Mouse (Mus musculus) left cerebral cortex, postnatal 10 days (tissue): ENCODE results near the gene Cbfa2t3. TPM values are rescaled to one million over a fixed set of nuclear protein-coding genes. Genes with fewer than 3 reads are reported as not detected.
"Not testable (repeated sequence)": the region's sequence is repeated elsewhere in the genome, so short reads cannot be mapped to it uniquely, and the experiment has no call there.

Experiments used
- DNase-seq, 2 experiments: peaks; one replicate each; pipeline ENCODE4 v3.0.0; 2021 to 2022; ENCODE audit warnings: low spot score in 2 of 2, mixed read lengths in 1 of 2; ENCODE audit errors: extremely low spot score in 1 of 2
- intact Hi-C: fragments of 180-260 bp; cut with DNase I; formaldehyde crosslinking; loops from one replicate; pipeline ENCODE4 v1.15.1; 2025
- total RNA-seq, 2 experiments: library from RNA; stranded (reverse); gene quantifications; 2 replicates each; pipeline ENCODE4 v1.2.3; 2021

Gene Cbfa2t3
- total RNA-seq, 2 experiments from 2014 or later, result 17.8 to 18.8 TPM

GRCm38 (mm10) chr8:122656056-122656999, 42.6 kb downstream of the Cbfa2t3 start:
- intact Hi-C loops, result no loop called here
- DNase-seq, result no peak

DNA sequence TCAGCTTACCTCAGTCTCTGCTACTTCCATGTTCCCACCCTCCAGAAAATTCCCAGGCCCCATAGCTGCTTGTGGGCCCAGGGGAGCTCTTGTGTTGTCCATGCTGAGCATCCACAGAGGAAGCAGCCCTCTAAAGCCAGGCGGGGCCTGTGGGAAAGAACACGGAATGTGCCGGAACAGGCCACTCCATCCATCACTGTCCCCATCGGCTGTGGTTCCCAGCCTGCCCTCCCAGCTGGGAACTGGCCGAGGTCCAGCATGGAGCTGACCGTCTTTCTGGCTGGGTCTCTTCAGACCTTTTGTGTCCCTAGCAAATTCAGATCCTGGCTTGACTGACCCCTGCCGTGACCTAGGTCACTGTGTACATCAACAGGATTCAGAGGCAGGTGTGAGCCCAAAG, 44.1 kb downstream of the Cbfa2t3 start:
- peak in 1 of 2 experiments; percentile 75 for DNase-seq
- intact Hi-C loops, result no loop called here

- intact Hi-C loops, result no loop called here
- no peak for DNase-seq
Observed at GRCm38 (mm10) chr8:122652643-122653042, 46.3 kb downstream of the Cbfa2t3 start.

DNA sequence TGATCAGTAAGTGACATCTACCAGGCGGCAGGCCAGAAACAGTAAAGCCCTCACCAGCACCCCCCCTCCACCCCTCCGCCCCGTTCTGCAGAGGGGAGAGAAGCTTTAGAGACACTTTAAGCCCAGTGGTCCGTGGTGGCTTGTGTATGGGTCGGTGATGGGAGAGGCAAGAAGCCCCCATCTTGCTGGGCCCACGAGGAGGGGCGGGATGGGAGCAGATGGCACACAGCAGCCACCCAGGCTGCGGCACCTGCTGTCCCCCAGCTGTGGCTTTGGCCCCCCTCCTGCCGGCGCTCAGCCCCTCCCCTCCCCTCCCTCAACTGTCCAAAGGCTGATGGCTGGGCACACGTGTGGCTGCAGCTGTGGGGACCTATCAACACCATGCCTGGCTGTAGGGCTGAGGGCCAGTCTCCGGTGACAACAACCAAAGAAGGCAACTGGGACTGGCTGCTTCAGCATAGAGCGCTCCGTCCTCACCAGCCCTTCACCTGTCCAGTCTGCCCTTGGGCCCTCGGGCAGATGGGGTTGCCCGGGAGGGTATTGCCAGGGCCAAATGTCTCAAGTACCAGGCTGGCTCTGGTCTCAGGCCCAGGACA, 47.5 kb downstream of the Cbfa2t3 start:
- intact Hi-C loops, result no loop called here
- DNase-seq, result no peak

GRCm38 (mm10) chr8:122648192-122648970, 50.5 kb downstream of the Cbfa2t3 start:
- intact Hi-C loops, result no loop called here
- DNase-seq, result no peak

GRCm38 (mm10) chr8:122646337-122646736, 52.6 kb downstream of the Cbfa2t3 start:
- intact Hi-C loops, result no loop called here
- DNase-seq, result no peak

DNA sequence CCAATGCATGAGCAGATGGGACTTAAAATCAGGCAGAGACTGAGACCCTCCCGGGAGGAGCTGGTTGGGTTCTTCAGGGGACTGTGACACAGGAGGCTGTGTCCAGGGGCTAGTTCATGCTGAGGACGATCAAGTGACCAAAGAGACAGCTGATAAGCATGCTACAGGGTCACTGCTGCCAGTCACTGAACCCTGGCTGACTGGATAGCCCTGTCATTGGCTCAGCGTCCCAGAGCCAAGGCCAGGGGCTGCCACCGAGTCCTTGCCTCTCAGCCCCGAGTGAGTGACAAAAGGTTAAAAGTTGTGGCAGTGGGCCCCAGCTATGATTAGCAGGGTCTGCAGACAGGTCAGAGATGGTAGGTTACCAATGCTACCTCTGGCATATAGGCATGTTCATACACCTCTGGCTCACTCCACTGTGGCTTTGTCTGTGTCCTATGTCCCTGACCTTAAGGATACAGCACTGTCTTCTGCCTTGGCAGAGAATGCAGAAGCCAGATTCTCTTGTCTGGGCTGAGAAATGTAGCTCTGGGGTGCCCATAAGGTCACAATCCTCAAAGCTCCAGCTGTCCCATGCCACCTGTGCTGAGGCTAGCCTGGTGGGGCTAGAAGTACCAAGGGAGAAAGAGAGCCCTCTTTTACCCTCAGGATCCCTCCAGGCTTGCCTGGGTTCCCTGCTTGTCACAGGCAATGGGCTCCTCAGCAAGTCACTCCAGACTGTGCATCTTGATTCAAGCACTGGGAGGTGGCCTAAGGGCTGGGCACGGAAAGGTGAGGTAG, 54.5 kb downstream of the Cbfa2t3 start:
- intact Hi-C loops, result no loop called here
- DNase-seq, result no peak

DNA sequence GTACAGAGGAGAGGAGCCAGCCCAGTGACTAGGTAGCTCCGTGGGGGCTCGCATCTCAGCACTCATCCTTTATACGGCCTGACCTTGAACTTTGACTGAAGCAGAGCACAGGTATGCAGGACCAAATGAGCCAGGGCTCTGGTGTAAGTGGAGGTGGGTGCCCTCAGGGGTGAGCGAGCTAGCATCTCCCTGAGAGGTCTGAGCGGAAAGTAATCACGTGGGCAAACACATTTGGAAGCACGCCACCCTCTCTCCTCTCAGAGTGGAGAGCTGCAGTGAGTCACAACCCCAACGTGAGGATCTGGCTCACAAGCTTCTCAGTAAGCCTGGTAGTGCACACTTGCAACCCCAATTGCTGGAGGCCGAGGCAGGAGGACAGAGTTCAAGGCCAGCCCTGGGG, 56.8 kb downstream of the Cbfa2t3 start:
- intact Hi-C loops, result no loop called here
- no peak for DNase-seq

DNA sequence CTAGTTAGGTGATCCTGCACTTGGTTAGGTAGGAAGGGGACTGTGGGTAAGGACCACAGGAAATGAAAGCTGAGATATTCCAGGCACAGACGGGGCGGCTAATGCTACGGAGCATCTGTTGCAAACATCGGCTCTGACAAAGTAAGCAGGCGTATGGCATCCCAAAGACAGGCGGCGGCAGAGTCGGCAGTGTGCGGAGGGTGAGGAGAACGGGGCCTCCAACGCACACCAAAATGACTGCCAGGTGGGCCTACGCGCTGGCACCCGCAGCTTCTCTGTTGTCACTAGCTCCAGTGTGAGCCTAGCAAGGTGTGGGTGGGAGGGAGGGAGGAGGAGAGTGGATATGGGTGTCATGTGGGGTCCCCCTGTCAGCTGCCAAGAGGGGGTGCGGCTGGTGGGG, 57.5 kb downstream of the Cbfa2t3 start:
- intact Hi-C loops, result no loop called here
- peak; percentile 53 to 68 for DNase-seq

GRCm38 (mm10) chr8:122640825-122641224, 58.1 kb downstream of the Cbfa2t3 start:
- intact Hi-C loops, result no loop called here

DNA sequence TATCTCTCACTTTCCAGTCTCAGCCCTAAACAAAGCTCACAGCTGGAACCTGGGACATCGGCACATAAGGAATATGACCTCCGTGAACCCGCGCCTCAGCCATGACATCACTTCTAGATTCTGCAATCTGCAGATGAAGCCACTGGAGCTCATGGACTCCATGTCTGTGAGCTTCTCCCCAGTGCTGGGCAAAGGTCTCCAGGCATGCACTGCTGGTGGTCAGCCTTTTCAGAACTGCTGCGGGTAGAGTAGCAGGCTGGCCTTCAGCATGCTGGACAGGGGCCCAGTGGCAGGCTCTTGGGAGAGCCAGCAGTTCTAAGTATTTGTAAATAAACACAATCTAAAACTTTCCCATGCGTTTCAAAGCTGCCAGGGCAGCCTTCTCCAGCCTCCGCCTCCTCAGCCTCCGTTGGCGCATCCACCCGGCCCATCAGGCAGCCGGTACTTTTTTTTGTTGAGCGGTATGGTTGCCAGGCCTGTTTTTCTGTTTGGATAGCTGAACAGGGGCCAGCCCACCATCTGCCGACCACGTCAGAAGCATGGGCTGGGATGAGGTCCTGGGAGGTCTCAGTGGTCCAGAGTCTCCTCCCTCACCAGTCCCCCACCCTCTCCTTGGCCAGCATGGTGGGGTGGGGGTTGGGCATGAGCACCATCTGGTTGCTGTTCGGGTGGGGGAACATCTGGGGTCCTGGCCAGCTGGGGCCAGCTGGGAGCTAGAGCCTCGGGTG, 59.2 kb downstream of the Cbfa2t3 start:
- peak; percentile 34 to 68 for DNase-seq
- intact Hi-C loops, result no loop called here

More at GRCm38 (mm10) chr8:122640825-122641224, 58.1 kb downstream of the Cbfa2t3 start:
- DNase-seq, result no peak

DNA sequence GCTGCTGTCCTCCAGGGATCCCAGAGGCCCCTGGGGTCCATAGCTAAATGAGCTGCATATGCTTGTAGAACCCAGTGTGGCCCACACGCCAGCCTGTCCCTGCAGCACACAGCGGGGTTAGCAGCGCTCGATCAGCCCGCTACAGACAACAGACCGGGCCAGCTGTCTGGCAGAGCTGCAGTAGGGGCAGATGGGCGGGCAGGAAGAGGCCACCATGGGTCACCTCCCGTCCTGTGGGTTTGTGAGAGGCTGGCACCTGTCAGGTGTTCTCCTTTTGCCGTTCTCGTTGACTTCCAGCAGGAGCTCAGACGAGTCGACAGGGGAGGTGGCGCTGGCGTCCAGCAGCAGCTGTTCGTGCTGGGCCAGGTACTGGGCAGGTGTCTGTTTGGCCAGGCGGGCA, 60.3 kb downstream of the Cbfa2t3 start:
- no peak for DNase-seq
- intact Hi-C loops, result no loop called here

DNA sequence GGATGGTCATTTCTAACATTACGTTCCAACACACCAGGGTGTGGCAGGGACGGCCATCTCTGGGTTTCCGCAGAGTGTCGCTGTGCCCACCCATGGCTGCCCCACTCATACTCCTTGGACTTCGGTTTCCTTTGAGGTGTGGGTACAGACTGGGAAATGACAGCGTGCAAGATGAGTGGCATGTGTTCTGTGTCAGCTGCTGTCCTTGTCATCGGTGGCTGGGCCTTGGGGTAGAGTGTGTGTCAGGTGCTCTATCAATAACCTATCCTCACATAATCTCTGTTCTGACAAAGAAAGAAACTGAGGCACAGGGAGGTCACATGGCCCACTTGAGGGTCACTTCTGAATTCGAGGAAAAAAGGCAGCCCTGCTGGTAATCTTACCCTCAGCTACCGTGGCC, 61.7 kb downstream of the Cbfa2t3 start:
- intact Hi-C loops, result no loop called here
- DNase-seq, result no peak

DNA sequence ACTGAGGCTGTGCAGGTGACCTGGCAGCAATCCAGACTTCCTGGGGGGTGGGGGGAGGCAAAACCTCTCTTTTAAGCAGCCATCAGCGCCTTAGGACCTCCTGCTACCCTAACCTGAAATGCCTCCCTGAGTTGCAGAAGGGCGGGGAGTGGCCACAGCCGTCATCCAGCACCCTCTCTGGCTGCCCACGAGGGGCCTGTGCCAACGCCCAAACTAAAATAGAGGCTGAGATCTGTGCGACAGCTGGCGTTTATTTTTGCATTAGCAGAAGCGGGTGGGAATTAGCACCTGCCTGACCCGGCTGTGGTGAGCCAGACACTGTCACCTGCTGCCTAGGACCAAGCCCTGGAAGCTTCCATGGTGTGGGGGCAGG, 62.1 kb downstream of the Cbfa2t3 start:
- no peak for DNase-seq

DNA sequence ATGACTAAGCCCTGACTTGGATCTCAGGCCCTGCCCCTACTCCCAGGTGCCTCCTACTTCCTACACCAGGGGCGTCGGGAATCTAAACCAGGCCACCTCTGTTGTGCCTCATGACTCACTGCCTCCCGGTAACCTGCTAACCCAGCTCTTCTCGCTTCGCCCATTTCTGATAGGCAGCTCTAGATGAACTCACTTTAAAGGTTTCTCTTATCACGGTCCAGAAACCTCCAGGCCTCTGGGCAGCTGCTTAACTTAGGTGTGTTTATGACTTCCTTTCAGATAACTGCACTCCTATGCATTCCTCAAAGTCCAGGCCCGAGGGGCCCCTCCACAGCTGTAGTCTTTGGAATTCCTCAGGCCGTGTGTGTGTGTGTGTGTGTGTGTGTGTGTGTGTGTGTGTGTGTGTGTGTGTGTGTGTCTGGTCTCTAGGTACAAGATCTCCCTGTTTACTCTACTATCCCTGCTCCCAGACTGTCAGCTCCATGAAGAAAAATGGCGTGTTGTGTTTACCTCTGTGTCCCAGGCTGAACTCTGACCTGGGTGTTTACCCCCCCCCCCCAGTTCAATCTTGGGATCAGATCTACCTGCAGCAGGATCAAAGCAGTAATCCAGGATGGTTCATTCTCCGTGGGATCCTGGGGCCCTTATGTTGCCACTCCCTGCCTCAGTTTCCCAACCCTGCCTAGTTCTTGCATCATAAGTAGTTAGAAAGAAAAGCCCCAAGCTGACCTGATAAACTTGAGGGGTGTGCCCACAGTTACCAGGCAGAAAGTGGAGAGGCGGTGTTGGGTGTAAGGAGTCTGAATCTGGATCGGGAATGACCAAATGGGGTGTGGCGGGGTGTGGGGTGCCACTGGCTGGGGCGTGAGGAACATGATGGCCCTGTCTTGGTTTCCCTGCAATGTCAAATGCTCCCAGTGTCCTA, 62.8 kb downstream of the Cbfa2t3 start:
- intact Hi-C loops, result no loop called here
- no peak for DNase-seq

More for the DNA sequence above, 62.1 kb downstream of the Cbfa2t3 start:
- intact Hi-C loops, result no loop called here

DNA sequence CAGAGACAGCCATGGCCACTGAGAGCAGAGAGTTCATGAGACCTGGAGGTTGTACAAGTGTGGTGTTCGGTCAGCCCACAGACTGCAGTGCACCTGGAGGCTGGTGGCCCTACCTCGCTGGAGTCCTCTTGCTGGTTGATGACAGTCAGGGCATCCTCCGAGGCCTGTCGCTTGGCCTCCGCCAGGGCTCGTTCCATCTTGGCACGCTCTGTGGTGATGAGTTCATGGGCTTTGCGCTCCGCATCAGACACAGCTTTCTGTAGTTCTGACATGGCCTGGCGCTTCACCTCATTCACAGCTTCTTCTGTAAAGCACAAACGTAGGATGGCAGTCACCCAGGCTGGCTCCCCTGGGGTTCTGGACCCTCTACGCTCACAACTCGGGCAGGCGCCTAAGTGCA, 65.7 kb downstream of the Cbfa2t3 start:
- intact Hi-C loops, result no loop called here
- no peak for DNase-seq

DNA sequence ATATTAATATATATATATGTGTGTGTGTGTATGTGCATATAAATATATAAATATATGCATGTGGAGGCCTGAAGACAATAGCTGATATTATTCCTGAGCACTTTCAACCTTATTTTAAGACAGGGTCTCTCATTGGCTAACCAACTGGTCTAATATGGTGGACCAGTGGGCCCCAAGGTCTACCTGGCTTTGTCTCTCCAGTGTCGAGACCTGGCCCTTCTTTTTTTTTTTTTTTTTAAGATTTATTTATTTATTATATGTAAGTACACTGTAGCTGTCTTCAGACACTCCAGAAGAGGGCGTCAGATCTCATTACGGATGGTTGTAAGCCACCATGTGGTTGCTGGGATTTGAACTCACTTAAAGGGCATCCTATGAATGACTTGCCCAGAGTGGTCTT, 66.8 kb downstream of the Cbfa2t3 start:
- intact Hi-C loops, DNase-seq: not testable (repeated sequence)
